Mouse (Mus musculus) ES-Bruce4 (cell line): Measurements from ENCODE around the gene Srsf3. TPM values are rescaled to one million over a fixed set of nuclear protein-coding genes. Genes with fewer than 3 reads are reported as not detected.

Experiments used
- H3K27ac ChIP-seq: 2 replicates; pipeline ENCODE4 v1.5.1; 2012; ENCODE audit warnings: low read length, inconsistent platforms; ENCODE audit not compliant: insufficient read depth
- H3K27me3 ChIP-seq: 2 replicates; pipeline ENCODE4 v1.6.1; 2012; ENCODE audit warnings: mild to moderate bottlenecking, low read length, inconsistent platforms; ENCODE audit not compliant: control insufficient read depth, poor library complexity, insufficient read depth, severe bottlenecking
- H3K36me3 ChIP-seq: 2 replicates; pipeline ENCODE4 v1.6.1; 2012; ENCODE audit warnings: inconsistent platforms, mild to moderate bottlenecking, low read length, moderate library complexity; ENCODE audit not compliant: control insufficient read depth, poor library complexity, insufficient read depth, severe bottlenecking
- H3K4me1 ChIP-seq: one replicate; pipeline ENCODE4 v1.8.1; 2011; ENCODE audit warnings: low read length; ENCODE audit not compliant: control insufficient read depth, insufficient read depth
- H3K4me3 ChIP-seq: 2 replicates; pipeline ENCODE4 v1.5.1; 2011; ENCODE audit warnings: low read depth, mild to moderate bottlenecking, low read length
- H3K9ac ChIP-seq: 2 replicates; pipeline ENCODE4 v1.6.1; 2012; ENCODE audit warnings: low read depth, mild to moderate bottlenecking, inconsistent platforms; ENCODE audit not compliant: poor library complexity, severe bottlenecking
- H3K9me3 ChIP-seq: replicated peaks from 2 replicates; pipeline ENCODE4 v1.6.1; 2012; ENCODE audit warnings: mild to moderate bottlenecking, low read length, inconsistent platforms; ENCODE audit not compliant: control insufficient read depth, poor library complexity, insufficient read depth, severe bottlenecking
- CTCF ChIP-seq: IDR thresholded peaks from one replicate; pipeline ENCODE4 v1.8.1; 2011; ENCODE audit warnings: low read depth, low read length
- EP300 ChIP-seq: IDR thresholded peaks from 2 replicates; pipeline ENCODE4 v1.6.1; 2011; ENCODE audit warnings: low read depth, low read length; ENCODE audit not compliant: insufficient read depth
- POLR2A ChIP-seq: IDR thresholded peaks from one replicate; pipeline ENCODE4 v1.8.1; 2011; ENCODE audit warnings: low read length; ENCODE audit not compliant: insufficient read depth
- polyA plus RNA-seq: library from polyadenylated mRNA; stranded (reverse); fragments of >200 nt; gene quantifications from 2 replicates; pipeline ENCODE4 v1.2.4, GENCODE M21; 2011; ENCODE audit warnings: low read depth; ENCODE audit not compliant: missing spikeins, insufficient read depth, insufficient read length

The Srsf3 gene
- polyA plus RNA-seq, 1 experiment: 557 TPM

DNA sequence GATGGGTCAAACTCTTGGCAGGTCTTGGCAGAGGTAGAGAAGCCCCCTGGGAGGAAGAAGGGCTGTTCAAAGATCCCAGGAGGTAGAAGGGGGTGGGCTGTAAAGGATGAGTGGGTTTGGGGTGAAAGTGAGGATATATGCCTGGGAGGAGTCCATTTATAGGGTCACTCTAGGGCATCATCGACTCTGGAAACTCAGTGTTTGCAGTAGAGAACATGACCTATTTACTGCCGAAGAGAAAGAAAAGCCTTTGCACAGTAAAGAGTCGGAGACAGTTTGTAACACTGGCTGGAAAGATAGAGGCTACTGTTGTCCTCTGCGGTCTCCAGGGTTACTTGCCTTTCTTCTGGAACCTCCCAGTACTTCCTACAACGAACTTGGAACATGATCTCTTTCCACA is 40.9 kb downstream of the Srsf3 start:
- peaks cover 12% of the 10 kb centered on the region for H3K4me1 ChIP-seq
- H3K27ac ChIP-seq: peak overlapping the region; percentile 86
- peaks cover 2% of the 10 kb centered on the region for H3K36me3 ChIP-seq
- no peak overlapping the region for H3K9ac ChIP-seq
- H3K27me3 ChIP-seq: no peaks in the 10 kb centered on the region
- no peaks in the 10 kb centered on the region for H3K9me3 ChIP-seq
- no peak overlapping the region for H3K4me3 ChIP-seq
- TF ChIP-seq CTCF (no peak), EP300 (no peak), POLR2A (no peak)

DNA sequence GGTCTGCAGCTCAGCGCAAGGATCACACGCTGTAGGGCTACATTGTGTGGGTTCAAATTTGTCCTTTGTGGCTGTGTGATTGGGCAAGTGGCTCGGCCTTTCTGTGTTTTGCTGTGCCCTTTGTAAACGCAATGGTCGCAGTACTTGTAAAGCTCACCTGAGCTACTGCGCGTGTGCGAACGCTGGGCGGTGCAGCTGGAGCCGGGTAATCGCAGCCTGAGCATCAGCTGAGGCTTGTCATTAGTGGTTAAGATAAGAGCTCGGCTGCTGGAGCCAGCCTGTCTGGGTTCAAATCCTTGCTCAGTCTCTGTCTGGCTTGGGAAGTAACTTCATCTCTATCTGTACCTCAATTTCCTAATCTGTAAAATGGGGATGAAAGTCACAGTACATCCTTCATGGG is 41.7 kb downstream of the Srsf3 start:
- Histone ChIP-seq H3K36me3 (peaks cover 2% of the 10 kb centered on the region), H3K9me3 (no peaks in the 10 kb centered on the region)

DNA sequence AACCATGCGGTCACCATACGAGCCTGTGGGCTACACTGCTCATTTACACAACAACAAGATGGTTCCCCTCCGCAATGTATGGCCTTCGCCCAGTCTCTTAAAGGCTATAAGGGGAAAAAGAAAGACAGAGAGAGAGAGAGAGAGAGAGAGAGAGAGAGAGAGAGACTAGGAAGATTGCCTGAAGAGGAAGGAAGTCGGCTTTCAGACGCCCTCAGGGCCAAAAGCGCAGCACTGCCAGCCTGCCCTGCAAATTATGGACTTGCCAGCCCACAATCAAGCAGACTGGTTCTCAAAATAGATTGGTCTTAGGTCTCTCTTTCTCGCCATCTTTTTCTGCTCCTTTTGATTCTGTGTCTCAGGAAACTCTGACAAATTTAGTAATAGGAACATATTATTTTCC is 43.8 kb downstream of the Srsf3 start:
- Histone ChIP-seq H3K27me3 (no peaks in the 10 kb centered on the region), H3K27ac (no peak overlapping the region), H3K36me3 (peaks cover 2% of the 10 kb centered on the region), H3K9ac (no peak overlapping the region), H3K4me1 (peaks cover 11% of the 10 kb centered on the region), H3K9me3 (no peaks in the 10 kb centered on the region), H3K4me3 (no peak overlapping the region)
- no peak for TF ChIP-seq CTCF
- TF ChIP-seq POLR2A: no peak
- no peak for TF ChIP-seq EP300

More for the DNA sequence above, 41.7 kb downstream of the Srsf3 start:
- Histone ChIP-seq H3K27ac (no peak overlapping the region), H3K4me3 (no peak overlapping the region), H3K9ac (no peak overlapping the region), H3K27me3 (no peaks in the 10 kb centered on the region), H3K4me1 (peaks cover 9% of the 10 kb centered on the region)
- no peak for TF ChIP-seq CTCF
- TF ChIP-seq POLR2A: no peak
- no peak for TF ChIP-seq EP300

DNA sequence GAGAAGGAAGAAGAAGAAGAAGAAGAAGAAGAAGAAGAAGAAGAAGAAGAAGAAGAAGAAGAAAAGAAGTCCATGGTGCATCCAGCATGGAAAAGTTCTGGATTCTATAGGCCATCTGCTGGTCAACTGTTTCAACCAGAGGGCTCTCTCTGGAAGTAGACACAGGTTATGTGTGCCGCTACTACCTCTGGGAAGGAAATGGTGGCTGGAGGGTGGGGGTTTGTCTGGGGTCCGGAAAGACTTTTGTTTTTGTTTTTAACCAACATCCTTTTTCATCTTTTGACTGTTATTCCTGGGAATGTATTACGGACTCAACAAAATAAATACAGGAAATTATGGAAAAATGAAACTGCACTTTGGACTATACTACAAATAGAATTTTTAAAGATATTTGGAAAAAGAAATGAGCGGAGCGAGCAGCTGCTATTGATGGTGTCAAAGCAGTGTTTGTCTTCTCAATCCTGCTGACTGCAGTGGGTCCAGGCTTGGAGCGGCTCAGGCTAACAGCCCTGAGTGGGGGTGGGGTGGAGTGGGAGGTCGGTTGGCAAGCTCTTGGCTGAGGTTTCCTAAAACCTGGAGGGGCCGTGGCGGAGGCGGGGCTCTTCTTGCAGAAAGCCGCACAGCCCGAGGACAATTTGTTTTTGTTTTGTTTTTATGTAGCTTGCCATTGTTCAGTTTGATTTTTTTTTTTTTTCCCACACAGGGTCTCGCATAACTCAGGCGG is 45.5 kb downstream of the Srsf3 start:
- Histone ChIP-seq H3K4me1 (peaks cover 9% of the 10 kb centered on the region), H3K27me3 (no peaks in the 10 kb centered on the region), H3K9me3 (no peaks in the 10 kb centered on the region), H3K27ac (peak overlapping the region; percentile 96), H3K36me3 (peaks cover 2% of the 10 kb centered on the region), H3K9ac (peak overlapping the region; percentile 85), H3K4me3 (peak overlapping the region; percentile 75)
- TF ChIP-seq CTCF (no peak), EP300 (0 out of 2 replicates have a peak, but pooled peaks have one; percentile 5)

DNA sequence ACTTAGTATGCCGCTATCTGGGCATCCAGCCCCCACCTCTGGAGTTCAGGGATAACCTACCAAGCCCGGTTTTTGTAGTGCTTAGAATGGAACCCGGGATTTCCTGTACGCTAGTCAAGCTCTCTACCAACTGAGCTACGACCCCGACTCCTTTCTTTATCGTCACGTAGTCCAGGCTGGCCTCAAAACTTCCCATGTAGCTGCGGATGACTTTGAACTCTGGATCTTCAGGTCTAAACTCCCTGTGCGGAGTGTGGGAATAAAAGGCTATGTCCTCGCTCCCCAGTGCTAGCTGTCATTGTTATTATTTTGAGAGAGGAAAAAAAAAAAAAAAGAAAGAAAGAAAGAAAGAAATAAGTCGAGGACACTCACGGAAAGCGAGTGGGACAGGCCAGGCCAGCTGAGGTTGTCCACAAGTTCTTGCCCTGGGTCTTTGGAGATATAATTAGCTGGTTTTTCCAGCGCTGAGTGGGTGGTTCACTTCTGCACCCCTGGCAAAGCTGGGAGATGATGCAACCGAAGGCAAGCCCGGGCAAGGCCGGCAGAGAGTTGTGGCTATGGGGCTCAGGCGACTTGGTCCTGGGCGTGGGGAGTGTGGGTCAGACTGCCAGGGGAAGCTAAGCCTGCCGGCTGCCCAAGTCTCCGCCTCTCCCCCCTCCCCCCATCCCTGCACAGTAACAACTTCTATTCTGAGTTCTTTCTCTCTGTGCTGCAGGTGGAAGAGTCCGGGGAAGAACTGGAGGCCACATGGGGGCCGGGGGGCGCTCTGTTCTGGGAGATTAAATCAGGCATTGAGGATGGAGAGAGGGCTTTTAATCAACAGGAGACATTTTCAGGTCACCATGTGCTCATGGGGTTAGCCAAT is 46.3 kb downstream of the Srsf3 start:
- H3K27me3 ChIP-seq: no peaks in the 10 kb centered on the region
- H3K36me3 ChIP-seq: peaks cover 2% of the 10 kb centered on the region
- H3K27ac ChIP-seq: peak overlapping the region; percentile 96
- peaks cover 4% of the 10 kb centered on the region for H3K4me1 ChIP-seq
- no peaks in the 10 kb centered on the region for H3K9me3 ChIP-seq
- no peak for TF ChIP-seq CTCF
- TF ChIP-seq EP300: peak; percentile 91
- H3K9ac ChIP-seq: peak overlapping the region; percentile 85
- peak overlapping the region; percentile 75 for H3K4me3 ChIP-seq

DNA sequence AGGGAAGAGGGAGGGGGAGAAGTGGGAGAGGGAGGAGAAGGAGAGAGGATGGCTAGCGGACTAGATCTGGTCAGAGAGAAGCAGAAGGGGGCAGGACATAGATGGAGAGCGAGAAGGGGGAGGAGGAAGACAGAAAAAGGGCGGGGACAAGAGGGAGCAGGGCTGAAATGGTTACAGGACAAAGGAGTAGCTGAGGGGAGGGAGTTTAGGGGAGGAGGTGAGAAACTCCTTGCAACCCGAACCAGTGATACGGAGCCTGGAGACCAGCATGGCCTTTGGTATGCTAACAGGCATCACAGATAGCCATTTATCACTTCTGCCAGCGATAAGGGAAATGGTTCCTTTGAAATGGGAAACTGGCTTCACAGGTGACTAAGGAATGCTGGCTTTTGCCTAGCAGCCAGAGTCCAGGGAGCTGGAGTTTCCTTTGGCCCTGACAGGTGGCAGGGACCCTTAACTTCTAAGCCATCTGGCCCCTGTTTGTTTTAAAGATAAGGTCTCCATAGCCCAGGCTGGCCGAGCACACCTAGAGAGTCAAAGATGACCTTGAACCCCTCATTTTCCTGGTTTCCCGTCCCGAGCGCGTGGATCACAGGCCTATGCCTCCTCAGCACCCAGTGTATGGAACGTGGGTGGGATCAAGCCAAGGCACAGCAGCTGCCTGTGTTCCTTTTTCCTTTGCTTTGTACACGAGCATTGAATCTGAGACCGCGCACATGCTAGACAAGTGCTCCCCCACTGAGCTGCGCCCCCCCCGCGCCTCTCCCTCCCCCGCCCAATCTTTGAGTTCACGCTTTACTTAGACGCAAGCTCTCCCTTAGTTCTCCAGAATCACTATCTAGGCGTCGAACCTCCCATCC is 48.6 kb downstream of the Srsf3 start:
- H3K36me3 ChIP-seq: no peaks in the 10 kb centered on the region
- no peak overlapping the region for H3K4me3 ChIP-seq
- peaks cover 4% of the 10 kb centered on the region for H3K4me1 ChIP-seq
- peak overlapping the region; percentile 53 for H3K27ac ChIP-seq
- H3K9me3 ChIP-seq: no peaks in the 10 kb centered on the region
- H3K9ac ChIP-seq: peak overlapping the region; percentile 60
- H3K27me3 ChIP-seq: no peaks in the 10 kb centered on the region
- peak; percentile 79 for TF ChIP-seq EP300
- TF ChIP-seq CTCF: no peak
- no peak for TF ChIP-seq POLR2A
